Mouse (Mus musculus) ES-E14 (cell line): ENCODE measurements at regions not wholly inside any gene's neighbourhood (a gene's known extent, or its start where the extent isn't known, plus 50 kb on each side); places are given as distances from the start of the nearest gene placed in this dataset.

Experiments
- CHD2 ChIP-seq: IDR thresholded peaks from 2 replicates; pipeline ENCODE4 v1.6.1; 2014; ENCODE audit warnings: mild to moderate bottlenecking, low read depth, low read length, inconsistent platforms
- MAFK ChIP-seq: IDR thresholded peaks from 2 replicates; pipeline ENCODE4 v1.6.1; 2014; ENCODE audit warnings: mild to moderate bottlenecking, low read depth, low read length, inconsistent platforms; ENCODE audit not compliant: insufficient read depth
- ZC3H11A ChIP-seq: IDR thresholded peaks from 2 replicates; pipeline ENCODE4 v1.6.1; 2012; ENCODE audit warnings: low read depth, mild to moderate bottlenecking, inconsistent platforms, low read length, borderline replicate concordance
- ZNF384 ChIP-seq: IDR thresholded peaks from 2 replicates; pipeline ENCODE4 v1.6.1; 2012; ENCODE audit warnings: low read depth, low read length, inconsistent platforms

GRCm38 (mm10) chr8:10883418-10883817 lies 124.8 kb downstream of the Irs2 start:
- TF ChIP-seq CHD2, result no peak
- no peak for TF ChIP-seq ZC3H11A
- no peak for TF ChIP-seq MAFK
- TF ChIP-seq ZNF384, result no peak
